Mouse (Mus musculus) neural tube, embryonic 15.5 days (tissue): ENCODE data around the gene Nelfe. TPM values are rescaled to one million over a fixed set of nuclear protein-coding genes. Genes with fewer than 3 reads are reported as not detected.

Source experiments
- microRNA-seq: library from miRNA; unstranded; fragments of <30 nt; microRNA quantifications from one replicate; pipeline ENCODE4, GENCODE M21; 2017
- polyA plus RNA-seq: library from polyadenylated mRNA; unstranded; fragments of >200 nt; fragmentation: Nextera tagmentation; extraction: Ambion mirVana; gene quantifications from 2 replicates; pipeline ENCODE4 v1.2.1, GENCODE M21; 2015

The Nelfe gene
- polyA plus RNA-seq, 1 experiment from 2014 or later, result 77.4 TPM

Small RNAs within 50 kb of the gene (microRNA-seq; reads per million reads assigned to microRNA genes)
- gene Mir6970, result 0.52 reads per million
- gene Mir6971, result 1.9 reads per million, percentile 3 among the genes with 10 or more reads in this experiment
- gene Mir6972, result not detected

Other genes starting within 250 kb of the Nelfe start
- gene Rnf5, start 246.7 kb upstream of the Nelfe start, polyA plus RNA-seq, result 256 and 280 TPM in 2 replicates
- gene Agpat1, start 246.1 kb upstream of the Nelfe start, polyA plus RNA-seq, result 109 and 133 TPM in 2 replicates
- gene Egfl8, start 234.4 kb upstream of the Nelfe start, polyA plus RNA-seq, result 12.3 and 14.9 TPM in 2 replicates
- gene Ppt2, start 221.9 kb upstream of the Nelfe start, polyA plus RNA-seq, result 20.1 and 21.3 TPM in 2 replicates
- 6.3 and 7.3 TPM in 2 replicates for gene Prrt1, start 220.9 kb upstream of the Nelfe start, polyA plus RNA-seq
- 14.9 and 15.8 TPM in 2 replicates for gene Fkbpl, start 205.6 kb upstream of the Nelfe start, polyA plus RNA-seq
- gene Atf6b, start 203.2 kb upstream of the Nelfe start, polyA plus RNA-seq, result 109 and 112 TPM in 2 replicates
- 0.50 and 0.64 TPM in 2 replicates for gene Tnxb, start 179.9 kb upstream of the Nelfe start, polyA plus RNA-seq
- 0.14 and 0.27 TPM in 2 replicates for gene C4b, start 106.5 kb upstream of the Nelfe start, polyA plus RNA-seq
- gene Cyp21a1, start 45.8 kb upstream of the Nelfe start, polyA plus RNA-seq, result not detected in 2 replicates
- gene Stk19, start 13.4 kb upstream of the Nelfe start, polyA plus RNA-seq, result 40.0 and 41.6 TPM in 2 replicates
- gene Dxo, start 13.4 kb upstream of the Nelfe start, polyA plus RNA-seq, result 58.9 and 64.8 TPM in 2 replicates
- gene Skiv2l, start 181 bp upstream of the Nelfe start, polyA plus RNA-seq, result 56.6 and 57.4 TPM in 2 replicates
- 2.4 and 5.9 TPM in 2 replicates for gene Cfb, start 12.1 kb downstream of the Nelfe start, polyA plus RNA-seq
- gene Zbtb12, start 29.1 kb downstream of the Nelfe start, polyA plus RNA-seq, result 9.6 and 10.6 TPM in 2 replicates
- gene Gm20547, start 31.7 kb downstream of the Nelfe start, polyA plus RNA-seq, result not detected in 2 replicates
- gene C2, start 47.9 kb downstream of the Nelfe start, polyA plus RNA-seq, result 1.7 and 4.0 TPM in 2 replicates
- 80.4 and 81.2 TPM in 2 replicates for gene Ehmt2, start 48.1 kb downstream of the Nelfe start, polyA plus RNA-seq
- 4.1 TPM in 1 of 2 replicates, not detected in the other for gene Slc44a4, start 64.1 kb downstream of the Nelfe start, polyA plus RNA-seq
- gene Neu1, start 80.9 kb downstream of the Nelfe start, polyA plus RNA-seq, result 39.1 and 43.5 TPM in 2 replicates
- 0.54 and 0.84 TPM in 2 replicates for gene Hspa1b, start 108.8 kb downstream of the Nelfe start, polyA plus RNA-seq
- gene Gm20481, start 119.5 kb downstream of the Nelfe start, polyA plus RNA-seq, result not detected in 2 replicates
- gene Hspa1a, start 121.8 kb downstream of the Nelfe start, polyA plus RNA-seq, result 12.8 and 13.2 TPM in 2 replicates
- gene Hspa1l, start 122.3 kb downstream of the Nelfe start, polyA plus RNA-seq, result 1.4 and 1.5 TPM in 2 replicates
- gene Lsm2, start 131.5 kb downstream of the Nelfe start, polyA plus RNA-seq, result 97.9 and 120 TPM in 2 replicates
- 57.8 and 83.6 TPM in 2 replicates for gene Vars, start 150.6 kb downstream of the Nelfe start, polyA plus RNA-seq
- gene Vwa7, start 166.2 kb downstream of the Nelfe start, polyA plus RNA-seq, result 0.19 and 0.34 TPM in 2 replicates
- gene Sapcd1, start 177.6 kb downstream of the Nelfe start, polyA plus RNA-seq, result 1.8 and 6.2 TPM in 2 replicates
- gene Msh5, start 196.4 kb downstream of the Nelfe start, polyA plus RNA-seq, result 2.0 and 3.3 TPM in 2 replicates
- 76.6 and 156 TPM in 2 replicates for gene Clic1, start 199.6 kb downstream of the Nelfe start, polyA plus RNA-seq
- gene Ddah2, start 208.6 kb downstream of the Nelfe start, polyA plus RNA-seq, result 244 and 261 TPM in 2 replicates
- gene Ly6g6c, start 215.0 kb downstream of the Nelfe start, polyA plus RNA-seq, result 0.19 TPM in 1 of 2 replicates, not detected in the other
- gene Mpig6b, start 215.8 kb downstream of the Nelfe start, polyA plus RNA-seq, result 0.17 and 0.24 TPM in 2 replicates
- 0.65 and 1.3 TPM in 2 replicates for gene Ly6g6e, start 226.5 kb downstream of the Nelfe start, polyA plus RNA-seq
- 0.74 and 2.8 TPM in 2 replicates for gene Ly6g6d, start 227.7 kb downstream of the Nelfe start, polyA plus RNA-seq
- gene Ly6g6f, start 235.2 kb downstream of the Nelfe start, polyA plus RNA-seq, result 0.32 TPM in 1 of 2 replicates, not detected in the other
- 110 TPM in 2 replicates for gene Abhd16a, start 238.9 kb downstream of the Nelfe start, polyA plus RNA-seq